Mouse (Mus musculus) lung, adult 2 months (tissue): ENCODE data around the gene Fahd2a. TPM values are rescaled to one million over a fixed set of nuclear protein-coding genes. Genes with fewer than 3 reads are reported as not detected.

Experiments used
- DNase-seq: peaks from one replicate; pipeline ENCODE4 v3.0.0; 2022
- H3K4me1 ChIP-seq: fragments of 200-500 bp; 2 replicates; pipeline ENCODE4 v1.6.1; 2011; ENCODE audit warnings: low read length; ENCODE audit not compliant: control insufficient read depth, insufficient read depth
- H3K4me3 ChIP-seq: fragments of 200-500 bp; replicated peaks from 2 replicates; pipeline ENCODE3; 2011; ENCODE audit warnings: low read depth, mild to moderate bottlenecking, control low read depth, low read length; ENCODE audit errors: extremely low read depth
- CTCF ChIP-seq: fragments of 200-500 bp; IDR thresholded peaks from 2 replicates; pipeline ENCODE4 v1.5.1; 2011; ENCODE audit warnings: mild to moderate bottlenecking, low read length, control low read depth; ENCODE audit not compliant: insufficient read depth
- POLR2A ChIP-seq: fragments of 200-500 bp; IDR thresholded peaks from 2 replicates; pipeline ENCODE4 v1.6.1; 2011; ENCODE audit warnings: low read depth, mild to moderate bottlenecking, control low read depth, low read length, borderline replicate concordance; ENCODE audit errors: extremely low read depth
- WGBS: fragments of 180-500 bp; shearing (Covaris S2); methylation state at CpG from one replicate; pipeline ENCODE4 v1.1.7; 2018; 5-methylcytosine and 5-hydroxymethylcytosine counted together
- polyA plus RNA-seq: library from polyadenylated mRNA; depleted of rRNA; stranded (reverse); fragments of >200 nt; gene quantifications from 2 replicates; pipeline ENCODE4 v1.2.3, GENCODE M21; 2012

Fahd2a gene
- polyA plus RNA-seq, 1 experiment, result 14.0 TPM

DNA sequence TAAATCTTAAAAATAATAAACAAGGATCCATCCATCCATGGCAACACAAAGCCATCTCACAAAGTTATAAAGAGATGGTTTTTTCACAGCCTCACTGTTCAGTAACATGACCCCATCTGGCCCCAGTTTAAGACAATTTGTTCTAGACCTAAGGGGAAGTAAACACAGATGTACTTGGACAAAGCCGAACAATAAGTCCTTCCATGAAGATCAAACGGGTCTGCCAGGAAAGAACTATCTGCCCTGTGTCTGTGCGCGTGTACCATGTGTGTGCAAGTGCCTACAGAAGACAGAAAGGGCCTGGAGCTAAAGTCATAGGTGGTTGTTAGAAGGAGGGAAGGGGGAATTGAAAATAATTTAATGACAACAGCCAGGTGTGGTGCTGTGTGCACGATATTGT, 25.8 kb upstream of the Fahd2a start:
- no peak overlapping the region for H3K4me3 ChIP-seq
- DNase-seq, result no peak
- TF ChIP-seq CTCF (no peak), POLR2A (no peak)
- no peaks in the 10 kb centered on the region for H3K4me1 ChIP-seq
- 61% methylated on average over 5 of the region's 5 CpGs for WGBS

- TF ChIP-seq POLR2A (no peak), CTCF (peak; percentile 86)
- 8% methylated on average over 8 of the region's 8 CpGs for WGBS
- H3K4me3 ChIP-seq, result no peak overlapping the region
Observed at GRCm38 (mm10) chr2:127462314-127462713, 17.9 kb upstream of the Fahd2a start.

GRCm38 (mm10) chr2:127461351-127461750, 17.0 kb upstream of the Fahd2a start:
- Histone ChIP-seq H3K4me3 (no peak overlapping the region), H3K4me1 (no peaks in the 10 kb centered on the region)
- no peak for DNase-seq
- no peak for TF ChIP-seq CTCF
- TF ChIP-seq POLR2A, result no peak
- 39% methylated on average over 9 of the region's 9 CpGs for WGBS

More at GRCm38 (mm10) chr2:127462314-127462713, 17.9 kb upstream of the Fahd2a start:
- peak; percentile 27 for DNase-seq
- H3K4me1 ChIP-seq, result no peaks in the 10 kb centered on the region

GRCm38 (mm10) chr2:127459341-127459740, 15.0 kb upstream of the Fahd2a start:
- no peak for DNase-seq
- Histone ChIP-seq H3K4me3 (no peak overlapping the region), H3K4me1 (no peaks in the 10 kb centered on the region)
- 81% methylated on average over 2 of the region's 2 CpGs for WGBS
- TF ChIP-seq CTCF, result no peak
- TF ChIP-seq POLR2A, result no peak

GRCm38 (mm10) chr2:127453764-127454163, 9.4 kb upstream of the Fahd2a start:
- 2% methylated on average over 5 of the region's 5 CpGs for WGBS
- no peak for TF ChIP-seq POLR2A
- peak; percentile 84 for TF ChIP-seq CTCF
- H3K4me1 ChIP-seq, result no peaks in the 10 kb centered on the region
- DNase-seq, result peak; percentile 56
- H3K4me3 ChIP-seq, result no peak overlapping the region

GRCm38 (mm10) chr2:127453141-127453540, 8.8 kb upstream of the Fahd2a start:
- TF ChIP-seq POLR2A (no peak), CTCF (no peak)
- 69% methylated on average over 9 of the region's 9 CpGs for WGBS
- no peak overlapping the region for H3K4me3 ChIP-seq
- no peaks in the 10 kb centered on the region for H3K4me1 ChIP-seq
- no peak for DNase-seq

- Histone ChIP-seq H3K4me3 (no peak overlapping the region), H3K4me1 (no peaks in the 10 kb centered on the region)
- no peak for DNase-seq
- 19% methylated on average over 6 of the region's 6 CpGs for WGBS
- TF ChIP-seq POLR2A, result no peak
- TF ChIP-seq CTCF, result no peak
Observed at GRCm38 (mm10) chr2:127451748-127452147, 7.4 kb upstream of the Fahd2a start.

- Histone ChIP-seq H3K4me1 (no peaks in the 10 kb centered on the region), H3K4me3 (no peak overlapping the region)
- DNase-seq, result no peak
- WGBS, result 34% methylated on average over 7 of the region's 7 CpGs
- TF ChIP-seq POLR2A, result no peak
- TF ChIP-seq CTCF, result no peak
Observed at GRCm38 (mm10) chr2:127449691-127450090, 5.3 kb upstream of the Fahd2a start.

GRCm38 (mm10) chr2:127446847-127447246, 2.5 kb upstream of the Fahd2a start:
- H3K4me1 ChIP-seq, result no peaks in the 10 kb centered on the region
- no peak overlapping the region for H3K4me3 ChIP-seq
- TF ChIP-seq CTCF, result no peak
- WGBS, result 32% methylated on average over 3 of the region's 3 CpGs
- no peak for DNase-seq

- Histone ChIP-seq H3K4me3 (no peak overlapping the region), H3K4me1 (no peaks in the 10 kb centered on the region)
- WGBS, result 87% methylated on average over 5 of the region's 5 CpGs
- TF ChIP-seq POLR2A, result no peak
- no peak for TF ChIP-seq CTCF
- DNase-seq, result no peak
Observed at GRCm38 (mm10) chr2:127437697-127438096, 6.7 kb downstream of the Fahd2a start.
